Mouse (Mus musculus) liver, embryonic 16.5 days (tissue): ENCODE data around the gene Cdk7. TPM values are rescaled to one million over a fixed set of nuclear protein-coding genes. Genes with fewer than 3 reads are reported as not detected.
A peak's percentile ranks its signal among the peaks of the same experiment; 100 is the strongest.

Experiments used
- ATAC-seq: fragments of 200-750 bp; cut with Nextera tagmentation; 2 replicates; pipeline ENCODE4 v1.8.0; 2017; ENCODE audit warnings: low read depth, mild to moderate bottlenecking, moderate number of reproducible peaks, moderate library complexity
- H3K27ac ChIP-seq: fragments of 300-500 bp; sonication (generic); 2 replicates; pipeline ENCODE4 v1.5.1; 2014; ENCODE audit warnings: mild to moderate bottlenecking, low read length
- H3K27me3 ChIP-seq: fragments of 300-500 bp; sonication (generic); 2 replicates; pipeline ENCODE4 v1.6.1; 2014; ENCODE audit warnings: low read depth, low read length, mixed read lengths; ENCODE audit not compliant: control insufficient read depth, insufficient read depth
- H3K36me3 ChIP-seq: fragments of 300-500 bp; sonication (generic); 2 replicates; pipeline ENCODE4 v1.6.1; 2014; ENCODE audit warnings: mild to moderate bottlenecking; ENCODE audit not compliant: control insufficient read depth, insufficient read depth
- H3K4me1 ChIP-seq: fragments of 300-500 bp; sonication (generic); 2 replicates; pipeline ENCODE4 v1.6.1; 2014; ENCODE audit warnings: low read depth, low read length, mixed read lengths; ENCODE audit not compliant: control insufficient read depth
- H3K4me2 ChIP-seq: fragments of 300-500 bp; sonication (generic); 2 replicates; pipeline ENCODE4 v1.6.1; 2014; ENCODE audit warnings: low read depth, low read length, mixed read lengths
- H3K4me3 ChIP-seq: fragments of 300-500 bp; sonication (generic); 2 replicates; pipeline ENCODE4 v1.5.1; 2014; ENCODE audit warnings: low read depth, mild to moderate bottlenecking, low read length
- H3K9ac ChIP-seq: fragments of 300-500 bp; sonication (generic); 2 replicates; pipeline ENCODE4 v1.6.1; 2014; ENCODE audit warnings: low read depth, low read length
- H3K9me3 ChIP-seq: fragments of 300-500 bp; sonication (generic); replicated peaks from 2 replicates; pipeline ENCODE4 v1.6.1; 2016; ENCODE audit warnings: low read length; ENCODE audit not compliant: control insufficient read depth
- WGBS: fragments of 180-500 bp; shearing (Covaris S2); extraction: QIAGEN DNeasy Blood & Tissue Kit; methylation state at CpG from one replicate; pipeline ENCODE4 v1.1.7; 2014; ENCODE audit not compliant: insufficient replicate concordance; 5-methylcytosine and 5-hydroxymethylcytosine counted together
- polyA plus RNA-seq: library from polyadenylated mRNA; unstranded; fragments of >200 nt; fragmentation: Nextera tagmentation; extraction: Ambion mirVana; gene quantifications from 2 replicates; pipeline ENCODE4 v1.2.1, GENCODE M21; 2015

Cdk7 gene
- polyA plus RNA-seq, 1 experiment from 2014 or later: 28.7 TPM

GRCm38 (mm10) chr13:100669291-100670022, 61.3 kb downstream of the Cdk7 start, which contains the start of gene Ccdc125:
TSS of gene Ccdc125 (plus strand) at chr13:100669717.
- Histone ChIP-seq H3K4me1 (peaks cover 4% of the 10 kb centered on the region; the same call in 1 of the 2 replicates), H3K9me3 (0 out of 2 replicates have a peak, but pooled peaks cover 2% of the 10 kb centered on the region), H3K4me2 (peak within 1 kb of the TSS; percentile 68), H3K27me3 (0 out of 2 replicates have a peak, but pooled peaks cover 3% of the 10 kb centered on the region), H3K9ac (peak within 1 kb of the TSS; percentile 72), H3K36me3 (peaks cover 2% of the 10 kb centered on the region; the same call in 1 of the 2 replicates), H3K27ac (peak within 1 kb of the TSS; percentile 81), H3K4me3 (peak within 1 kb of the TSS; percentile 66)
- WGBS: under 1% methylated on average over 44 of the region's 44 CpGs
- peak; percentile 61 for ATAC-seq

GRCm38 (mm10) chr13:100659864-100660456, 70.8 kb downstream of the Cdk7 start:
- no peaks in the 10 kb centered on the region for H3K27me3 ChIP-seq
- peak; percentile 32; the same call in 1 of the 2 replicates for ATAC-seq
- H3K9me3 ChIP-seq: no peaks in the 10 kb centered on the region
- no peaks in the 10 kb centered on the region for H3K4me1 ChIP-seq
- 30% methylated on average over 4 of the region's 4 CpGs for WGBS
- peaks cover 6% of the 10 kb centered on the region for H3K36me3 ChIP-seq
- no peak overlapping the region for H3K27ac ChIP-seq
- H3K4me2 ChIP-seq: no peak overlapping the region
- no peak overlapping the region for H3K4me3 ChIP-seq
- no peak overlapping the region for H3K9ac ChIP-seq

- Histone ChIP-seq H3K4me2 (no peak overlapping the region), H3K27ac (no peak overlapping the region), H3K4me3 (no peak overlapping the region), H3K9ac (no peak overlapping the region), H3K9me3 (no peaks in the 10 kb centered on the region), H3K27me3 (no peaks in the 10 kb centered on the region), H3K36me3 (peaks cover 8% of the 10 kb centered on the region), H3K4me1 (no peaks in the 10 kb centered on the region)
- ATAC-seq: no peak
- WGBS: 84% methylated on average over 5 of the region's 5 CpGs
Observed at GRCm38 (mm10) chr13:100658091-100658490, 72.6 kb downstream of the Cdk7 start.

Other genes with a start within 250 kb of the Cdk7 start
- gene Gtf2h2, start 238.4 kb downstream of the Cdk7 start, polyA plus RNA-seq: 20.0 and 22.3 TPM in 2 replicates
- gene Ocln, start 178.2 kb downstream of the Cdk7 start, polyA plus RNA-seq: 12.9 and 15.1 TPM in 2 replicates
- 9.6 and 10.5 TPM in 2 replicates for gene Marveld2, start 114.0 kb downstream of the Cdk7 start, polyA plus RNA-seq
- gene Ak6, start 80.0 kb downstream of the Cdk7 start, polyA plus RNA-seq: 121 and 134 TPM in 2 replicates
- 11.4 and 12.5 TPM in 2 replicates for gene Rad17, start 79.9 kb downstream of the Cdk7 start, polyA plus RNA-seq
- 12.2 and 13.3 TPM in 2 replicates for gene Taf9, start 79.4 kb downstream of the Cdk7 start, polyA plus RNA-seq
- 6.0 and 6.3 TPM in 2 replicates for gene Ccdc125, start 61.2 kb downstream of the Cdk7 start, polyA plus RNA-seq
- 92.4 and 98.8 TPM in 2 replicates for gene Mrps36, start 13.7 kb upstream of the Cdk7 start, polyA plus RNA-seq
- 24.0 and 24.2 TPM in 2 replicates for gene Cenph, start 45.0 kb upstream of the Cdk7 start, polyA plus RNA-seq
- gene Ccnb1, start 55.6 kb upstream of the Cdk7 start, polyA plus RNA-seq: 186 and 211 TPM in 2 replicates
- 21.2 and 22.3 TPM in 2 replicates for gene Slc30a5, start 102.5 kb upstream of the Cdk7 start, polyA plus RNA-seq